Mouse (Mus musculus): ENCODE measurements around the gene Gstp3.

Gstp3 gene

GRCm38 (mm10) chr19:4059069-4059740, at the start of gene Gstp3:
Gene Gstp3 (minus strand): TSS chr19:4059569.
- ChIA-PET CTCF (interaction anchor here in 3 of 4 experiments (0.6 to 4.1 kb wide), 13 partner anchors 8 to 1312 kb away, joined by 3 to 36 read pairs (median 4); partner anchors contain the start of genes Cdk2ap2 (in 1 of the 3), Gstp2 (in 1 of the 3), Ppp1ca (in 1 of the 3) and Rps6kb2 (in 1 of the 3)), POLR2A (interaction anchor here in 3 of 4 experiments (0.6 to 6.4 kb wide), 34 partner anchors 9 to 179 kb away, joined by 3 to 109 read pairs (median 5); partner anchors contain the start of genes Gstp2 (in 3 of the 3), Acy3 (in 2 of the 3), Cdk2ap2 (in 2 of the 3) and Ndufv1 (in 2 of the 3))

- POLR2A ChIA-PET = interaction anchor here in 1 of 4 experiments (0.5 kb wide), 1 partner anchor 256 kb away, joined by 4 read pairs; no protein-coding TSS in a partner anchor
- CTCF ChIA-PET = interaction anchor here in 1 of 4 experiments (0.9 kb wide), 1 partner anchor 13 kb away, joined by 3 read pairs; no protein-coding TSS in a partner anchor
These were observed 49.2 kb upstream of the Gstp3 start for GRCm38 (mm10) chr19:4108535-4108934.

- ChIA-PET POLR2A (interaction anchor here in 2 of 4 experiments (1.0 to 1.6 kb wide), 3 partner anchors 9 to 60 kb away, joined by 3 read pairs; partner anchors contain the start of gene Gstp2 (in 1 of the 2)), CTCF (no interaction called here)
These were observed 47.3 kb upstream of the Gstp3 start for GRCm38 (mm10) chr19:4106654-4107053.

GRCm38 (mm10) chr19:4104675-4105194, 45.4 kb upstream of the Gstp3 start:
- ChIA-PET CTCF (interaction anchor here in 2 of 4 experiments (0.6 to 1.7 kb wide), 2 partner anchors 124 to 359 kb away, joined by 3 to 4 read pairs; no protein-coding TSS in a partner anchor), POLR2A (interaction anchor here in 2 of 4 experiments (0.6 to 1.3 kb wide), 4 partner anchors 16 to 67 kb away, joined by 3 to 4 read pairs (median 4); no protein-coding TSS in a partner anchor)

- CTCF ChIA-PET = interaction anchor here in 1 of 4 experiments (1.7 kb wide), 1 partner anchor 125 kb away, joined by 4 read pairs; no protein-coding TSS in a partner anchor
These were observed 44.4 kb upstream of the Gstp3 start for GRCm38 (mm10) chr19:4103792-4104191.

GRCm38 (mm10) chr19:4103294-4103693, 43.9 kb upstream of the Gstp3 start:
- POLR2A ChIA-PET = interaction anchor here in 1 of 4 experiments (0.5 kb wide), 1 partner anchor 81 kb away, joined by 3 read pairs; no protein-coding TSS in a partner anchor

More at GRCm38 (mm10) chr19:4103792-4104191, 44.4 kb upstream of the Gstp3 start:
- POLR2A ChIA-PET = interaction anchor here in 1 of 4 experiments (1.1 to 1.3 kb wide), 2 partner anchors 17 to 46 kb away, joined by 3 to 4 read pairs; no protein-coding TSS in a partner anchor

GRCm38 (mm10) chr19:4102626-4103025, 43.3 kb upstream of the Gstp3 start:
- ChIA-PET POLR2A (interaction anchor here in 2 of 4 experiments (0.6 to 1.8 kb wide), 3 partner anchors 14 to 46 kb away, joined by 3 to 4 read pairs (median 4); no protein-coding TSS in a partner anchor), CTCF (no interaction called here)

More at GRCm38 (mm10) chr19:4103294-4103693, 43.9 kb upstream of the Gstp3 start:
- CTCF ChIA-PET = no interaction called here

- POLR2A ChIA-PET = interaction anchor here in 2 of 4 experiments (0.6 to 1.8 kb wide), 6 partner anchors 11 to 56 kb away, joined by 3 to 4 read pairs (median 3); no protein-coding TSS in a partner anchor
- CTCF ChIA-PET = no interaction called here
These were observed 42.7 kb upstream of the Gstp3 start for GRCm38 (mm10) chr19:4102049-4102448.

GRCm38 (mm10) chr19:4101466-4101865, 42.1 kb upstream of the Gstp3 start:
- ChIA-PET POLR2A (interaction anchor here in 2 of 4 experiments (0.7 to 1.8 kb wide), 5 partner anchors 11 to 55 kb away, joined by 3 to 4 read pairs (median 3); no protein-coding TSS in a partner anchor), CTCF (interaction anchor here in 1 of 4 experiments (1.2 kb wide), 1 partner anchor 50 kb away, joined by 3 read pairs; no protein-coding TSS in a partner anchor)

- ChIA-PET POLR2A (interaction anchor here in 2 of 4 experiments (0.9 to 2.1 kb wide), 5 partner anchors 10 to 54 kb away, joined by 3 to 17 read pairs (median 3); no protein-coding TSS in a partner anchor), CTCF (interaction anchor here in 2 of 4 experiments (0.6 to 2.2 kb wide), 6 partner anchors 25 to 157 kb away, joined by 3 to 9 read pairs (median 4); partner anchors contain the start of genes Aip (in 1 of the 2) and Gstp2 (in 1 of the 2))
These were observed 41.4 kb upstream of the Gstp3 start for GRCm38 (mm10) chr19:4100718-4101261.

- ChIA-PET POLR2A (interaction anchor here in 3 of 4 experiments (0.9 to 3.5 kb wide), 11 partner anchors 11 to 132 kb away, joined by 3 to 26 read pairs (median 6); partner anchors contain the start of genes Aip (in 1 of the 3), Ndufv1 (in 1 of the 3) and Pold4 (in 1 of the 3)), CTCF (interaction anchor here in 3 of 4 experiments (0.6 to 2.2 kb wide), 17 partner anchors 11 to 158 kb away, joined by 3 to 14 read pairs (median 4); partner anchors contain the start of genes Aip (in 1 of the 3), Gm49405 (in 1 of the 3), Gstp2 (in 1 of the 3) and Nudt8 (in 1 of the 3))
These were observed 40.7 kb upstream of the Gstp3 start, which contains the start of gene Pitpnm1 for GRCm38 (mm10) chr19:4099837-4100717. Gene Pitpnm1 (plus strand): TSS chr19:4099998.

GRCm38 (mm10) chr19:4099056-4099455, 39.7 kb upstream of the Gstp3 start:
- CTCF ChIA-PET = interaction anchor here (0.5 to 2.2 kb wide), 54 partner anchors 10 to 417 kb away, joined by 3 to 14 read pairs (median 4); partner anchors contain the start of genes Ppp1ca (in 2 of the 4), Rad9a (in 2 of the 4), Aip (in 1 of the 4) and Ankrd13d (in 1 of the 4)

GRCm38 (mm10) chr19:4098426-4098825, 39.1 kb upstream of the Gstp3 start:
- CTCF ChIA-PET = interaction anchor here (0.6 to 2.2 kb wide), 53 partner anchors 12 to 235 kb away, joined by 3 to 17 read pairs (median 4); partner anchors contain the start of genes Ppp1ca (in 2 of the 4), Rad9a (in 2 of the 4), Aip (in 1 of the 4) and Ankrd13d (in 1 of the 4)
- POLR2A ChIA-PET = interaction anchor here in 3 of 4 experiments (0.6 to 3.5 kb wide), 35 partner anchors 14 to 204 kb away, joined by 3 to 42 read pairs (median 4); partner anchors contain the start of genes Pold4 (in 2 of the 3), AC109138.7 (in 1 of the 3), Aip (in 1 of the 3) and Clcf1 (in 1 of the 3)

More at GRCm38 (mm10) chr19:4099056-4099455, 39.7 kb upstream of the Gstp3 start:
- POLR2A ChIA-PET = interaction anchor here in 3 of 4 experiments (0.6 to 3.5 kb wide), 33 partner anchors 9 to 940 kb away, joined by 3 to 42 read pairs (median 4); partner anchors contain the start of genes Aip (in 2 of the 3), Pold4 (in 2 of the 3), AC124502.3 (in 1 of the 3) and B4gat1 (in 1 of the 3)

- ChIA-PET CTCF (interaction anchor here (0.8 to 2.3 kb wide), 32 partner anchors 12 to 359 kb away, joined by 3 to 17 read pairs (median 4); partner anchors contain the start of genes Ppp1ca (in 2 of the 4), AC109138.7 (in 1 of the 4), Aip (in 1 of the 4) and Ankrd13d (in 1 of the 4)), POLR2A (interaction anchor here (0.6 to 3.5 kb wide), 130 partner anchors 9 to 1198 kb away, joined by 3 to 51 read pairs (median 4); partner anchors contain the start of genes Aip (in 3 of the 4), Gstp2 (in 3 of the 4), 1810055G02Rik (in 2 of the 4) and Aldh3b1 (in 2 of the 4))
These were observed 38.1 kb upstream of the Gstp3 start for GRCm38 (mm10) chr19:4097441-4097825.

GRCm38 (mm10) chr19:4096642-4097440, 37.5 kb upstream of the Gstp3 start, which contains the start of gene Cdk2ap2:
Gene Cdk2ap2 (plus strand): TSS chr19:4097182.
- ChIA-PET CTCF (interaction anchor here (0.5 to 2.3 kb wide), 38 partner anchors 9 to 359 kb away, joined by 3 to 17 read pairs (median 4); partner anchors contain the start of genes Aip (in 2 of the 4), Ppp1ca (in 2 of the 4), AC109138.7 (in 1 of the 4) and Ankrd13d (in 1 of the 4)), POLR2A (interaction anchor here (0.6 to 3.5 kb wide), 146 partner anchors 8 to 1199 kb away, joined by 3 to 51 read pairs (median 4); partner anchors contain the start of genes Aip (in 3 of the 4), Gstp2 (in 3 of the 4), Ppp1ca (in 3 of the 4) and Rad9a (in 3 of the 4))
